Comparison of ENCODE assay signal across 15 mouse cellular contexts in the genomic region with DNA sequence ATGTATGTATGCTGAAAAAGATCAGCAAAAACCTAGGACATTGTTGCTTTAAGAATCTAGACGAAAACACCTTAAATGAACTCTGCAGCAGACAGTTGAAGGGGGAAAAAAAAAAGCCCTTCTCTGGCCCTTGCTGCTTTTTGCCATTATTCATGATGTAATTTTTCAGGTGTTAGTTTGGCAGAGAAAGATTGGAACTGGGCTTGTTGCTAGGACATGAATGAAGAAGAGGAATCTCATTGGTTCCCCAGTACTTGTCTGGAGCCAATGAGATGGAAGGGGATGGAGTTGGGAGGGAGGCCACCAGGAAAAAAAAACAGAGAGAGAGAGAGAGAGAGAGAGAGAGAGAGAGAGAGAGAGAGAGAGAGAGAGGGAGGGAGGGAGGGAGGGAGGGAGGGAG.
DNase-seq lines count a peak whose midpoint lies in the region; ATAC-seq lines count a peak whose summit lies in the region.
"Had no signal": no experiment of that assay in that cellular context is flagged by ENCODE, and none has a peak within 500 bp of the region (broad histone marks: within the 10 kb centered on the region; RNA-seq: fewer than 3 reads in every experiment).

No protein-coding gene starts in this region.

- no peak overlapping the region for H3K4me2 ChIP-seq in heart, embryonic 11.5 days
- no peak overlapping the region for H3K4me2 ChIP-seq in midbrain, embryonic 15.5 days

- 31% methylated on average over 1 of the region's 1 CpGs for WGBS in heart, embryonic 11.5 days (ENCODE audit: insufficient replicate concordance)
- 14% methylated on average over 1 of the region's 1 CpGs for whole genome bisulfite sequencing in midbrain, embryonic 15.5 days

- H3K36me3 ChIP-seq in heart, embryonic 11.5 days (ENCODE audit: control insufficient read depth, insufficient read depth, low read length), result no peaks in the 10 kb centered on the region
- H3K36me3 ChIP-seq in midbrain, embryonic 15.5 days (replicated peaks), result no peaks in the 10 kb centered on the region
- H3K36me3 ChIP-seq: heart, embryonic 10.5 days; lung, embryonic 15.5 days had no signal

- H3K4me3 ChIP-seq in heart, embryonic 11.5 days (ENCODE audit: low read depth, low read length), result no peak overlapping the region
- H3K4me3 ChIP-seq in midbrain, embryonic 15.5 days, result no peak overlapping the region
- H3K4me3 ChIP-seq: myocyte had no signal

- ATAC-seq in heart, embryonic 11.5 days (replicated peaks; ENCODE audit: insufficient number of reproducible peaks, low FRiP score, low TSS enrichment), result no peak
- no peak; the same call in 1 of the 2 replicates for ATAC-seq in midbrain, embryonic 15.5 days (replicated peaks)

- H3K9me3 ChIP-seq in heart, embryonic 11.5 days (replicated peaks; ENCODE audit: control insufficient read depth, low read length), result no peaks in the 10 kb centered on the region
- no peaks in the 10 kb centered on the region for H3K9me3 ChIP-seq in midbrain, embryonic 15.5 days
- H3K9me3 ChIP-seq: heart, embryonic 10.5 days; lung, embryonic 15.5 days had no signal

- intact Hi-C loops in heart, postnatal 36 days (cut with DNase I), result no loop called here

- H3K27me3 ChIP-seq in heart, embryonic 11.5 days (ENCODE audit: control insufficient read depth, insufficient read depth, low read length), result no peaks in the 10 kb centered on the region
- no peaks in the 10 kb centered on the region for H3K27me3 ChIP-seq in midbrain, embryonic 15.5 days (replicated peaks)
- H3K27me3 ChIP-seq: lung, embryonic 15.5 days had no signal

- DNase-seq in heart, postnatal 36 days, result no peak
- peak; percentile 57 for DNase-seq in embryo, embryonic 10 days (ENCODE audit: low spot score)
- peak; percentile 82 for DNase-seq in forelimb bud, embryonic 11.5 days (ENCODE audit: low read depth, low spot score)
- no peak for DNase-seq in kidney, postnatal 14 days
- no peak for DNase-seq in cerebellum, adult 11 months
- no peak for DNase-seq in natural killer cell, adult 2 months (ENCODE audit: low spot score in 2 of 2)
- DNase-seq: B cell, adult 2 months; kidney, adult 11 months; layer of hippocampus, postnatal 36 days; thymus, adult 18-20 months had no signal

- H3K27ac ChIP-seq in heart, embryonic 11.5 days (ENCODE audit: low read depth, low read length), result 0 out of 2 replicates have a peak overlapping the region, but pooled peaks have one; percentile 70
- peak overlapping the region; percentile 97 for H3K27ac ChIP-seq in midbrain, embryonic 15.5 days

- H3K9ac ChIP-seq in heart, embryonic 11.5 days (ENCODE audit: low read depth, low read length), result no peak overlapping the region
- H3K9ac ChIP-seq in midbrain, embryonic 15.5 days, result no peak overlapping the region

- peaks cover 13% of the 10 kb centered on the region; the same call in 1 of the 2 replicates for H3K4me1 ChIP-seq in heart, embryonic 11.5 days (ENCODE audit: control insufficient read depth, insufficient read depth, low read length)
- peaks cover 43% of the 10 kb centered on the region for H3K4me1 ChIP-seq in midbrain, embryonic 15.5 days

Comparison
In these comparisons a context has a peak if more than half of its experiments do, and no peak if none do; other contexts are left out.
1. DNase-seq: peak in embryo, embryonic 10 days (single experiment) and forelimb bud, embryonic 11.5 days (single experiment); none in heart, postnatal 36 days (0 of 2), kidney, postnatal 14 days (single experiment), cerebellum, adult 11 months (single experiment) and natural killer cell, adult 2 months (0 of 2).